Comparison of ENCODE assay signal across 11 mouse cellular contexts in genomic region chr7:18748994-18749895, GRCm38 (mm10). TPM values are rescaled to one million over a fixed set of nuclear protein-coding genes. Genes with fewer than 3 reads are reported as not detected.
DNase-seq lines count a peak whose midpoint lies in the region; ATAC-seq and TF ChIP-seq lines count a peak whose summit lies in the region.
"Had no signal": no experiment of that assay in that cellular context is flagged by ENCODE, and none has a peak within 500 bp of the region (broad histone marks: within the 10 kb centered on the region; RNA-seq: fewer than 3 reads in every experiment).

No protein-coding gene starts in this region.

- H3K4me3 ChIP-seq in heart, embryonic 12.5 days: 0 out of 2 replicates have a peak overlapping the region, but pooled peaks have one; percentile 2
- peak overlapping the region; percentile 63 for H3K4me3 ChIP-seq in ES-Bruce4 (ENCODE audit: low read depth, low read length)
- no peak overlapping the region for H3K4me3 ChIP-seq in embryonic facial prominence, embryonic 13.5 days
- no peak overlapping the region for H3K4me3 ChIP-seq in midbrain, embryonic 11.5 days (ENCODE audit: low read depth, low read length)
- H3K4me3 ChIP-seq: myocyte had no signal

- no peaks in the 10 kb centered on the region for H3K9me3 ChIP-seq in heart, embryonic 12.5 days (replicated peaks)
- peaks cover 4% of the 10 kb centered on the region for H3K9me3 ChIP-seq in ES-Bruce4 (replicated peaks; ENCODE audit: control insufficient read depth, insufficient read depth, low read length, poor library complexity, severe bottlenecking)
- peaks cover 3% of the 10 kb centered on the region; the same call in 1 of the 2 replicates for H3K9me3 ChIP-seq in embryonic facial prominence, embryonic 13.5 days
- no peaks in the 10 kb centered on the region for H3K9me3 ChIP-seq in midbrain, embryonic 11.5 days (ENCODE audit: control insufficient read depth, low read length)

- H3K4me2 ChIP-seq in heart, embryonic 12.5 days: peak overlapping the region; percentile 23; the same call in 1 of the 2 replicates
- H3K4me2 ChIP-seq in embryonic facial prominence, embryonic 13.5 days: no peak overlapping the region
- H3K4me2 ChIP-seq in midbrain, embryonic 11.5 days: no peak overlapping the region

- H3K9ac ChIP-seq in heart, embryonic 12.5 days: no peak overlapping the region
- H3K9ac ChIP-seq in ES-Bruce4 (ENCODE audit: low read depth, poor library complexity, severe bottlenecking): peak overlapping the region; percentile 82
- H3K9ac ChIP-seq in embryonic facial prominence, embryonic 13.5 days: peak overlapping the region; percentile 11; the same call in 1 of the 2 replicates
- no peak overlapping the region for H3K9ac ChIP-seq in midbrain, embryonic 11.5 days (ENCODE audit: low read length)

- H3K36me3 ChIP-seq in heart, embryonic 12.5 days: no peaks in the 10 kb centered on the region
- H3K36me3 ChIP-seq in ES-Bruce4 (ENCODE audit: control insufficient read depth, insufficient read depth, low read length, poor library complexity, severe bottlenecking): no peaks in the 10 kb centered on the region
- H3K36me3 ChIP-seq in embryonic facial prominence, embryonic 13.5 days: no peaks in the 10 kb centered on the region
- H3K36me3 ChIP-seq in midbrain, embryonic 11.5 days (ENCODE audit: control insufficient read depth, insufficient read depth, low read length): no peaks in the 10 kb centered on the region

- peaks cover 16% of the 10 kb centered on the region for H3K27me3 ChIP-seq in heart, embryonic 12.5 days (replicated peaks)
- no peaks in the 10 kb centered on the region for H3K27me3 ChIP-seq in ES-Bruce4 (ENCODE audit: control insufficient read depth, insufficient read depth, low read length, poor library complexity, severe bottlenecking)
- peaks cover 28% of the 10 kb centered on the region for H3K27me3 ChIP-seq in embryonic facial prominence, embryonic 13.5 days
- H3K27me3 ChIP-seq in midbrain, embryonic 11.5 days (ENCODE audit: control insufficient read depth, insufficient read depth, low read length): no peaks in the 10 kb centered on the region; the same call in 1 of the 2 replicates

- no peak for TF ChIP-seq EP300 in ES-Bruce4 (IDR thresholded peaks at IDR 0.05; ENCODE audit: insufficient read depth, low read depth, low read length)

- H3K27ac ChIP-seq in heart, embryonic 12.5 days (ENCODE audit: poor library complexity, severe bottlenecking): no peak overlapping the region
- peak overlapping the region; percentile 81 for H3K27ac ChIP-seq in ES-Bruce4 (ENCODE audit: insufficient read depth, low read length)
- no peak overlapping the region for H3K27ac ChIP-seq in embryonic facial prominence, embryonic 13.5 days
- no peak overlapping the region for H3K27ac ChIP-seq in midbrain, embryonic 11.5 days (ENCODE audit: low read depth, low read length)

- H3K4me1 ChIP-seq in heart, embryonic 12.5 days (replicated peaks): no peaks in the 10 kb centered on the region; the same call in 1 of the 2 replicates
- H3K4me1 ChIP-seq in ES-Bruce4 (ENCODE audit: control insufficient read depth, insufficient read depth, low read length): no peaks in the 10 kb centered on the region
- H3K4me1 ChIP-seq in embryonic facial prominence, embryonic 13.5 days: no peaks in the 10 kb centered on the region
- H3K4me1 ChIP-seq in midbrain, embryonic 11.5 days (ENCODE audit: control insufficient read depth, insufficient read depth, low read length): peaks cover 6% of the 10 kb centered on the region; the same call in 1 of the 2 replicates

- DNase-seq in heart, adult 8-10 months (ENCODE audit: low spot score): no peak
- DNase-seq in midbrain, embryonic 11.5 days (ENCODE audit: low spot score, missing footprints): no peak
- DNase-seq in urinary bladder, postnatal 4 days (ENCODE audit: low spot score in 2 of 2): no peak
- no peak for DNase-seq in MN1 (ENCODE audit: low spot score)
- no peak for DNase-seq in cerebellum, postnatal 4 days (ENCODE audit: low spot score in 2 of 2)

- 0 out of 2 replicates have a peak, but pooled peaks have one; percentile 18 for ATAC-seq in heart, embryonic 12.5 days (ENCODE audit: insufficient number of reproducible peaks, low FRiP score)
- no peak for ATAC-seq in embryonic facial prominence, embryonic 13.5 days (ENCODE audit: insufficient number of reproducible peaks, insufficient read depth, low FRiP score, low TSS enrichment, low read depth)
- ATAC-seq in midbrain, embryonic 11.5 days (ENCODE audit: low FRiP score): peak; percentile 53; the same call in 1 of the 2 replicates

- TF ChIP-seq CTCF in ES-Bruce4 (IDR thresholded peaks at IDR 0.05; ENCODE audit: low read depth, low read length): no peak

- peak; percentile 56 for TF ChIP-seq POLR2A in ES-Bruce4 (IDR thresholded peaks at IDR 0.05; ENCODE audit: insufficient read depth, low read length)

- 19% methylated on average over 6 of the region's 6 CpGs for WGBS in heart, embryonic 12.5 days
- 7% methylated on average over 6 of the region's 6 CpGs for WGBS in embryonic facial prominence, embryonic 13.5 days
- 16% methylated on average over 6 of the region's 6 CpGs for WGBS in midbrain, embryonic 11.5 days

RNA-seq across cellular contexts. Expression of gene Psg22, which starts 31.4 kb away (rescaled TPM):
- not detected in 2 replicates for polyA plus RNA-seq in heart, embryonic 12.5 days (2016; fragmentation: Nextera tagmentation; extraction: Ambion mirVana)
- total RNA-seq in heart, adult 8-10 months (2022): not detected
- polyA plus RNA-seq in ES-Bruce4 (2011; ENCODE audit: insufficient read depth, insufficient read length, low read depth, missing spikeins): not detected in 2 replicates
- not detected in 2 replicates for polyA plus RNA-seq in embryonic facial prominence, embryonic 13.5 days (2015; fragmentation: Nextera tagmentation; extraction: Ambion mirVana)
- not detected in 2 replicates for polyA plus RNA-seq in midbrain, embryonic 11.5 days (2014; fragmentation: Nextera tagmentation; extraction: Ambion mirVana)
- total RNA-seq: gastrocnemius, postnatal 36 days; layer of hippocampus, postnatal 25 days had no signal
- polyA plus RNA-seq: myocyte had no signal

RNA-seq across cellular contexts. Expression of gene Psg19, which starts 49.1 kb away (rescaled TPM):
- polyA plus RNA-seq in heart, embryonic 12.5 days (2016; fragmentation: Nextera tagmentation; extraction: Ambion mirVana): not detected in 2 replicates
- total RNA-seq in heart, adult 8-10 months (2022): not detected
- 1.1 TPM in 2 replicates for polyA plus RNA-seq in ES-Bruce4 (2011; ENCODE audit: insufficient read depth, insufficient read length, low read depth, missing spikeins)
- not detected in 2 replicates for polyA plus RNA-seq in embryonic facial prominence, embryonic 13.5 days (2015; fragmentation: Nextera tagmentation; extraction: Ambion mirVana)
- polyA plus RNA-seq in midbrain, embryonic 11.5 days (2014; fragmentation: Nextera tagmentation; extraction: Ambion mirVana): not detected in 2 replicates
- total RNA-seq: gastrocnemius, postnatal 36 days; layer of hippocampus, postnatal 25 days had no signal
- polyA plus RNA-seq: myocyte had no signal

Comparison
In these comparisons a context has a peak if more than half of its experiments do, and no peak if none do; other contexts are left out.
1. H3K4me3 ChIP-seq: peak in heart, embryonic 12.5 days (single experiment) and ES-Bruce4 (single experiment); none in embryonic facial prominence, embryonic 13.5 days (single experiment) and midbrain, embryonic 11.5 days (single experiment).
2. H3K9ac ChIP-seq: peak in ES-Bruce4 (single experiment) and embryonic facial prominence, embryonic 13.5 days (single experiment); none in heart, embryonic 12.5 days (single experiment) and midbrain, embryonic 11.5 days (single experiment).